Mouse (Mus musculus): ENCODE results near the gene Add2. TPM values are rescaled to one million over a fixed set of nuclear protein-coding genes. Genes with fewer than 3 reads are reported as not detected.

The Add2 gene
- polyA plus RNA-seq, 1 experiment = 0.46 TPM

DNA sequence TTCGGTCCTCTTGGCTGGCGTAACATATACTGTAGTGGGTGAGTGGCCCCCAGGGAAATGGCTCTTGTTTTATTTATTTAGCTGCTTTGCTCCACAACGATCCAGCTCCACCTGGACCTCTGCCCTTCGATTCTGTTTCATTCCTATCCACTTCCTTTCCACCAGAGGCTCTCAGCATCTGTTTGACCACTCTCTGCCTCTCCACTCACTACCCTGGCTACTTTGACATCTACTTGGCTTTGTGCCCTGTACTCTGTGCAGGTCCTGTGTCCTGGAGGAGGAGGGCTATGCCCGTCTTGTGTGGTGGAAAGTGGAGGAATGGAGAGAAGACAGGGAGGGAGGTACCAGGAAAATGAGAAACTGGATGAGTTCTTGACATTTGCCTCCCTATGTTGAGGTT is 33.7 kb downstream of the Add2 start:
- TF ChIP-seq GATA1 (IDR thresholded peaks at IDR 0.05; ENCODE audit: borderline replicate concordance, low read length) (no peak), FLI1 (IDR thresholded peaks at IDR 0.05; ENCODE audit: low read length) (no peak)
- Histone ChIP-seq H3K4me1 (peaks cover 5% of the 10 kb centered on the region; the same call in 1 of the 2 replicates), H3K4me3 (replicated peaks) (no peak overlapping the region), H3K9me3 (no peaks in the 10 kb centered on the region), H3K36me3 (replicated peaks; ENCODE audit: low read length) (no peaks in the 10 kb centered on the region), H3K27me3 (replicated peaks) (peaks cover 58% of the 10 kb centered on the region)

DNA sequence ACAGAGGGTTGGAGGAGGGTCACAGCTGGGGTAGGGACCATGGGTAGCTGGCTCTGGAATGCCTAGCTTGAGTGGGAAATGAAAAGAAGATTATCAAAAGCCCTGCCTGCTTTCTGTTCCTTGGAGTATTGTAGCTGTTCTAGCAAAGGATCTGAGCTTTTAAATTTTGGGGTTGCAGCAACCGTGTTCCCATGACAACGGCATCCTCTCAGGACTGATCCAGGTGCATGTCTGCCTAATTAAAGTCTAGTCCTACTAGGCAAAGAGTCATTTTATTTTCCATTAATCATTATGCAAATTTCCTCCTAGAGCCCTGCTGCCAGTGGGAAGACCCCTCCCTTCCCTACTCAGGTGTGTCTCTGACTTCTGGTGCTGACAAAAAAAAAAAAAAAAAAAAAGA is 34.2 kb downstream of the Add2 start:
- Histone ChIP-seq H3K9me3 (no peaks in the 10 kb centered on the region), H3K4me3 (replicated peaks) (no peak overlapping the region), H3K27me3 (replicated peaks) (peaks cover 56% of the 10 kb centered on the region), H3K36me3 (replicated peaks; ENCODE audit: low read length) (no peaks in the 10 kb centered on the region), H3K4me1 (peaks cover 5% of the 10 kb centered on the region; the same call in 1 of the 2 replicates)
- TF ChIP-seq FLI1 (IDR thresholded peaks at IDR 0.05; ENCODE audit: low read length) (no peak), GATA1 (IDR thresholded peaks at IDR 0.05; ENCODE audit: borderline replicate concordance, low read length) (no peak)

DNA sequence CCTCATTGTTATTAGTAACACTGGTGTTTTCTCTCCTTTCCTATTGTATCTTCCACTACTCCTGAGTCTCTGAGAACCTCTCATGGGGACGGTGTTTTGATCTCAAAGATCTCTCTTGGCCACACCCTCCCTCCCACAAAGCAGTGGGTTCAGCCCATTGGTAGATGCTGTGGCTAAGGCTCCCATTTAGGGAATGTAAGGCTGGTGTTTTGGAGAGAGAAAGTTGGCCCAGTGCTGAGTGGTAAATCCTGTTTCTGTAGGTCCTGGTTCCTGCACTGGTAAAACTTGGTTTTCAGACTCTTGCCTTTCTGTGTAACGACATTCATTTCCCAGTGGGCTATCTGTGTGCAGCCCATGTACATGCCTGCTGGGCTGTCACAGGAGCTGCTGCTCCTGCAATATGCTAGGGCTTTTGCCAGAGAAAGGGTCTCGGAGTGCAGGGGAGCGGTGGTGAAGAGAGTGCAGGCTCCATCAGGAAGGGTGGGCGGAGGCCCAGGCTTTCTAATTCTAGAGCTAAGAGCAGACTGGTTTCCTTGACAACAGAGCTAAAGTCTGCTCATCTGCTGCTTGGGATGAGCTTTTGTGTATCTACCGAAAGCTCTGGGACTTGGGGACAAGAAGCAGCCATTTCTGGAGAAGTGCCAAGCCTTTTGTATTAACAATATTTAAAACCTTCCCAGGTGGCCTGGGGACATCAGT is 36.0 kb downstream of the Add2 start:
- no peak for TF ChIP-seq FLI1 (IDR thresholded peaks at IDR 0.05; ENCODE audit: low read length)
- no peak for TF ChIP-seq GATA1 (IDR thresholded peaks at IDR 0.05; ENCODE audit: borderline replicate concordance, low read length)
- no peaks in the 10 kb centered on the region for H3K9me3 ChIP-seq
- no peaks in the 10 kb centered on the region for H3K36me3 ChIP-seq (replicated peaks; ENCODE audit: low read length)
- H3K4me3 ChIP-seq (replicated peaks) = no peak overlapping the region
- peaks cover 55% of the 10 kb centered on the region for H3K27me3 ChIP-seq (replicated peaks)
- no peaks in the 10 kb centered on the region; the same call in 1 of the 2 replicates for H3K4me1 ChIP-seq

DNA sequence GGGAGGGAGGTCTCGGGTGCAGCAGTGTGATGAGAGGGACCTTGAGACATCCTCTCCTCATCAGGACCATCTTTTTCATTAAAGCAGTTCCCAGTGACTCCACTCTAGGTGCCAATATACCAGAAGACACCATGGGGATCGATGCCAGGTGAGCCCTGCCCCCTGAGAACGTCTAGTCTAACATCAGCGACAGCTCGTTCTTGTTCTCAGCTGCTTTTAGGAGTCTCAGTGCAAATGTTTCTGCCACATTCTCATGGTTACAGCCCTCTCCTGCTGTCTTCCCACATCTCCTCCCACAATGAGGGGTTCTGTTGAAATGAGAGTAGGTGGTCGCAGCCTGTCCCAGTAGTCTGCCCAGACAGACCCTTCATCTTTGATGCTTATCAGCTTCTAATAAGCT is 38.2 kb downstream of the Add2 start:
- no peak for TF ChIP-seq FLI1 (IDR thresholded peaks at IDR 0.05; ENCODE audit: low read length)
- no peak for TF ChIP-seq GATA1 (IDR thresholded peaks at IDR 0.05; ENCODE audit: borderline replicate concordance, low read length)

DNA sequence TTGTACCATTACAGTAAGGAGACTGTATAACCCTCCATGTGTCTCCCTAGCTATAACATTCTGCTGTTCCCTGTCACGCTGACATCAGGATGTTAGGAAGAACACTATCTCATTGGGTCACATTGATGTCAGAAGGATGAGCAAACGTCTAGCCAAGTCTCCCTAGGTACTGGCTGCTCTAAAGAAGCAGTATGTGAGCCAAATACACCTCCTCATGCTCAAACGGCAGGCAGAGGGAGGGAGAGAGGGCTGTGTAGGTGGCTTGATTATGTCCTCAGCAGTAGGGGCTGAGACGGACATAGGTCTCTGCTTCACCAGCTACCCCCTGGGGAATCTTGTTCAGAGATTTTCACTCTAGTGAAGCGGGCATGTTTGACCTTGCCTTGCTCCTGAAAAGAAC is 38.7 kb downstream of the Add2 start:
- peaks cover 65% of the 10 kb centered on the region for H3K27me3 ChIP-seq (replicated peaks)

More for the DNA sequence above, 38.2 kb downstream of the Add2 start:
- Histone ChIP-seq H3K36me3 (replicated peaks; ENCODE audit: low read length) (no peaks in the 10 kb centered on the region), H3K27me3 (replicated peaks) (peaks cover 63% of the 10 kb centered on the region), H3K4me1 (no peaks in the 10 kb centered on the region), H3K9me3 (no peaks in the 10 kb centered on the region), H3K4me3 (replicated peaks) (no peak overlapping the region)

DNA sequence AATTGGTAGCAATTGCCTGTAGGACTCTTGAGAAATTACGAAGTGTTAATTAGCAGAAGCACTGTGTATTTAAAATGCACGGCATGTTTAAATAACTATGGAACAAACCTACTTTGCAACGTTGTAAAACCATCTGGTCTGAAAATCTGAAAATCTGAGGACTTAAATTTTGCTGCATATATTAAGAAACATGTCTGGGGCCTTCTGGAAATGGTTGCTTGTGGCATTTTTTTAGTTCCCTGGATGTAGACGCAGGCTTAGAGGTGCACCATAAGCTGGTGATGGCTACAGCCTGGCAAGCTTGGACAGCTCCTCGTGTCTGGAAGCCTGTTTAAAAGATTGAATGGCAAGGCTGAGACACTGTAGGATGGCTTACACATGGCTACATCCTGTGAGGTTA is 40.5 kb downstream of the Add2 start:
- H3K36me3 ChIP-seq (replicated peaks; ENCODE audit: low read length) = no peaks in the 10 kb centered on the region
- no peaks in the 10 kb centered on the region for H3K9me3 ChIP-seq
- peaks cover 4% of the 10 kb centered on the region for H3K4me1 ChIP-seq
- TF ChIP-seq FLI1 (IDR thresholded peaks at IDR 0.05; ENCODE audit: low read length) (no peak), GATA1 (IDR thresholded peaks at IDR 0.05; ENCODE audit: borderline replicate concordance, low read length) (no peak)
- peaks cover 71% of the 10 kb centered on the region for H3K27me3 ChIP-seq (replicated peaks)
- no peak overlapping the region for H3K4me3 ChIP-seq (replicated peaks)

More for the DNA sequence above, 38.7 kb downstream of the Add2 start:
- no peaks in the 10 kb centered on the region for H3K9me3 ChIP-seq
- H3K4me3 ChIP-seq (replicated peaks) = no peak overlapping the region
- TF ChIP-seq GATA1 (IDR thresholded peaks at IDR 0.05; ENCODE audit: borderline replicate concordance, low read length) (no peak), FLI1 (IDR thresholded peaks at IDR 0.05; ENCODE audit: low read length) (no peak)
- no peaks in the 10 kb centered on the region for H3K4me1 ChIP-seq
- no peaks in the 10 kb centered on the region for H3K36me3 ChIP-seq (replicated peaks; ENCODE audit: low read length)

DNA sequence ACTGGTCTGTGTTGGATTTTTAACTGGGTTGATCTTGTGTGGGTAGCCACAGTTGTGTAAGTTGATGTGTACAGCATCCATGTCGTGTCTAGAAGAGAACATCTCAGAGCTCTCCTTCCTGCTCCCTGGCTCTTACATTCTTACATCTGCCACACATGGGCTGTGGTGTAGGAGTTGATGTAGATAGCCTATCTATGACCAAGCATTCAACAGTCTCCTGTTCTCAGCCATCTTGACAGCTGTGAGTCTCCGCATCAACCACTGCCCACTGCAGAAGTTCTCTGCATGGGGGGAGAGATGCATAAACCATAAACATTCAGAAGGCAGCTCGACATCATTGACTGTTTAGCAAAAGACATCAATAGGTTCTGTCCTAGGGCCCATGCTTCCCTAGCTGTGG is 41.4 kb downstream of the Add2 start:
- no peak overlapping the region for H3K4me3 ChIP-seq (replicated peaks)
- TF ChIP-seq FLI1 (IDR thresholded peaks at IDR 0.05; ENCODE audit: low read length) (no peak), GATA1 (IDR thresholded peaks at IDR 0.05; ENCODE audit: borderline replicate concordance, low read length) (no peak)
- no peaks in the 10 kb centered on the region for H3K9me3 ChIP-seq
- H3K4me1 ChIP-seq = peaks cover 12% of the 10 kb centered on the region
- H3K27me3 ChIP-seq (replicated peaks) = peaks cover 68% of the 10 kb centered on the region
- H3K36me3 ChIP-seq (replicated peaks; ENCODE audit: low read length) = no peaks in the 10 kb centered on the region

DNA sequence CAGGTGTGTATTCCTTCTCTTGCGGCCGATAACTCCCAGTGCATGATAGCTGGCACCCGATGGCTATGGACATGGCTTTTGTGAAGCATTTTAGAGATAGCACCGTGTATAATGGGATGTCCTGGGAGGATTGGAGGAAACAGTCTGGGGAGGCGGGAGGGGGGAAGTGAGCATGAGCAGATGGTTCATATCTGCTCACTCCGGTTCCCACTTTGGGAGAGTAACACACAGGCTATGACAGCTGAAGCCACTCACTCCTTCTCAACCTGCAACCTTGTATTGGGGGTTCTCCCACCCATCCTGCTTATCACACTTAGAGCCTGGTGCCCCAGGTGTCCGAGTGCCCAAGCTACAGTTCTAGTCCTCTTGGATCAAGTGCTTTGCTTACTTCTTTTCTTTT is 41.8 kb downstream of the Add2 start:
- no peak overlapping the region for H3K4me3 ChIP-seq (replicated peaks)
- H3K36me3 ChIP-seq (replicated peaks; ENCODE audit: low read length) = no peaks in the 10 kb centered on the region
- peaks cover 65% of the 10 kb centered on the region for H3K27me3 ChIP-seq (replicated peaks)
- peaks cover 15% of the 10 kb centered on the region for H3K4me1 ChIP-seq
- no peaks in the 10 kb centered on the region for H3K9me3 ChIP-seq
- no peak for TF ChIP-seq GATA1 (IDR thresholded peaks at IDR 0.05; ENCODE audit: borderline replicate concordance, low read length)
- TF ChIP-seq FLI1 (IDR thresholded peaks at IDR 0.05; ENCODE audit: low read length) = no peak

DNA sequence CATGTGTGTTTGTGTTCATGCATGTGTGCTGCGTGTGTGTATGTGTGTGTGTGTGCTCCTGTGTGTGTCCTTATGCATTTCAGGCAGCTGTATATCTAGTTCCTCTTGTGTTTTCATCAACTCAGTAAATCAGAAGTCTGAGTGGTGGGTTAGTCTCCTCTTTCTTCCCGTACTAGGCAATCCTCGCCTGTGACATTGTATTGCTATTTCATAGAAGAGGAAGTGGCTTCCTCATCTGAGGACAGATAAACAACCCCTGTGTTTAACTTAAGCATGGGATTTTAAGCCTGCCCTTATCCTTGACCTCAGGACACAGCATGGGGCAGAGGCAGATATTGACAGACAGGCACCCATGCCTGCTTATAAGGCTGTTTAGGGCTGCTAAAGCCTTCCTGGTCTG is 45.4 kb downstream of the Add2 start:
- H3K9me3 ChIP-seq = no peaks in the 10 kb centered on the region
- peaks cover 56% of the 10 kb centered on the region for H3K27me3 ChIP-seq (replicated peaks)
- H3K36me3 ChIP-seq (replicated peaks; ENCODE audit: low read length) = no peaks in the 10 kb centered on the region
- H3K4me3 ChIP-seq (replicated peaks) = no peak overlapping the region
- TF ChIP-seq FLI1 (IDR thresholded peaks at IDR 0.05; ENCODE audit: low read length) (no peak), GATA1 (IDR thresholded peaks at IDR 0.05; ENCODE audit: borderline replicate concordance, low read length) (no peak)
- H3K4me1 ChIP-seq = peaks cover 27% of the 10 kb centered on the region

DNA sequence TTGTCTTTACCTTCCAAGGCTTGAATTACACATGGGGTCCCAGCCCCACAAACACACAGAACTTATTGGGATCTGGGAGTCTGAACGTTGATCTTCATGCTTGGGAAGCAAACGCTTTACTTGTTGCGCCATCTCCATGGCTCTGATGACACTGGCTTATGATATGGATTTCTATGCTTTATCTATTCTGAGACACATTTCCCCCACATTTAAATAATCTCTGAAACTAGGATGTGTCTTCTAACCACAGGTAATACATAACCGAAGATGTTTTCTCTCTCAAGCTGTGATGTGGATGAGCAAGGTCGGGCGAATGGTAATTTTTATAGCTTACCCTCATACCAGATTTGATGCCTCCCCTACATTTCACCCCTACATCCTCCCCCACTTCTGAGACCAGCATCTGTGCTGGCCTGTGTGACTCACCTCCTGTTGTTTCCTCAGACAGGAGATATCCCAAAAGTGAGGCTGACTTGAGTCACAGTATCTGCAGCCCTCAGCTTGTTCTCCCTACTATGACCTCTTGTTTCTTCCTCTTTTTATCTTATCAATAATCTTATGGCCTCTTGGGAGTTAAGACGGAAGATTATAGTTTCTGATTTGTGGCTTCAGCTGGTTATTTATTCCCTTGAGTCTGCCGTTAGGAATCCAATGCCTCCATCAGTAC is 46.2 kb downstream of the Add2 start:
- Histone ChIP-seq H3K4me3 (replicated peaks) (no peak overlapping the region), H3K27me3 (replicated peaks) (peaks cover 53% of the 10 kb centered on the region), H3K4me1 (peaks cover 27% of the 10 kb centered on the region), H3K36me3 (replicated peaks; ENCODE audit: low read length) (no peaks in the 10 kb centered on the region), H3K9me3 (no peaks in the 10 kb centered on the region)
- TF ChIP-seq GATA1 (IDR thresholded peaks at IDR 0.05; ENCODE audit: borderline replicate concordance, low read length) (no peak), FLI1 (IDR thresholded peaks at IDR 0.05; ENCODE audit: low read length) (no peak)
